Mouse (Mus musculus) right cerebral cortex, adult 18-20 months (tissue): Measurements from ENCODE around the gene Kat2a.
"Not testable (repeated sequence)": the region's sequence is repeated elsewhere in the genome, so short reads cannot be mapped to it uniquely, and the experiment has no call there.

ENCODE experiments used
- DNase-seq: peaks from one replicate; pipeline ENCODE4 v3.0.0; 2022; ENCODE audit warnings: mixed read lengths

Gene Kat2a

GRCm38 (mm10) chr11:100656458-100656857, 55.8 kb downstream of the Kat2a start:
- no peak for DNase-seq

GRCm38 (mm10) chr11:100655589-100655988, 56.7 kb downstream of the Kat2a start:
- DNase-seq, result not testable (repeated sequence)
